In genomic region chr8:120285878-120286277, GRCm38 (mm10) we compare ENCODE assay signal across 15 mouse cellular contexts. TPM values are rescaled to one million over a fixed set of nuclear protein-coding genes. Genes with fewer than 3 reads are reported as not detected.
A peak's percentile ranks its signal among the peaks of the same experiment; 100 is the strongest.
DNase-seq lines count a peak whose midpoint lies in the region; ATAC-seq and TF ChIP-seq lines count a peak whose summit lies in the region.
"Had no signal": no experiment of that assay in that cellular context is flagged by ENCODE, and none has a peak within 500 bp of the region (broad histone marks: within the 10 kb centered on the region; RNA-seq: fewer than 3 reads in every experiment).

No protein-coding gene starts in this region.

- WGBS in forebrain, embryonic 15.5 days, result 57% methylated on average over 9 of the region's 9 CpGs
- WGBS in forebrain, embryonic 14.5 days, result 62% methylated on average over 9 of the region's 9 CpGs
- 56% methylated on average over 9 of the region's 9 CpGs for WGBS in lung, embryonic 15.5 days
- 73% methylated on average over 9 of the region's 9 CpGs for WGBS in lung, adult 2 months
- WGBS in embryonic facial prominence, embryonic 12.5 days, result 63% methylated on average over 9 of the region's 9 CpGs
- WGBS in olfactory bulb, adult 2 months, result 66% methylated on average over 9 of the region's 9 CpGs

- H3K27me3 ChIP-seq in forebrain, embryonic 15.5 days, result no peaks in the 10 kb centered on the region
- H3K27me3 ChIP-seq in forebrain, embryonic 14.5 days (replicated peaks; ENCODE audit: control insufficient read depth, insufficient read depth, low read length), result no peaks in the 10 kb centered on the region
- no peaks in the 10 kb centered on the region for H3K27me3 ChIP-seq in lung, embryonic 15.5 days
- H3K27me3 ChIP-seq in embryonic facial prominence, embryonic 12.5 days, result 0 out of 2 replicates have a peak, but pooled peaks cover under 1% of the 10 kb centered on the region

- no peak for TF ChIP-seq POLR2A in lung, adult 2 months (IDR thresholded peaks at IDR 0.05; ENCODE audit: borderline replicate concordance, extremely low read depth, low read depth, low read length)
- no peak for TF ChIP-seq POLR2A in olfactory bulb, adult 2 months (IDR thresholded peaks at IDR 0.05; ENCODE audit: insufficient read depth, low read depth, low read length)

- no peak for ATAC-seq in forebrain, embryonic 15.5 days (replicated peaks)
- ATAC-seq in forebrain, embryonic 14.5 days, result no peak
- ATAC-seq in lung, embryonic 15.5 days (ENCODE audit: borderline replicate concordance, extremely low read depth, low FRiP score, low TSS enrichment), result no peak
- no peak for ATAC-seq in embryonic facial prominence, embryonic 12.5 days (ENCODE audit: insufficient number of reproducible peaks, insufficient read depth, low FRiP score, low TSS enrichment)

- DNase-seq in forebrain, embryonic 14.5 days (ENCODE audit: low spot score), result no peak
- DNase-seq in lung, adult 2 months, result no peak
- no peak for DNase-seq in layer of hippocampus, postnatal 25 days (ENCODE audit: extremely low spot score in 1 of 2, low spot score in 1 of 2)
- DNase-seq in embryo, embryonic 10 days (ENCODE audit: low spot score), result no peak
- DNase-seq: adrenal gland, postnatal 10 days; heart, adult 18-20 months; heart, postnatal 4 days; kidney, adult 2 months; left cerebral cortex, postnatal 4 days; lung, adult 18-20 months; right cerebral cortex, postnatal 25 days had no signal

- H3K4me2 ChIP-seq in forebrain, embryonic 15.5 days (replicated peaks), result no peak overlapping the region
- H3K4me2 ChIP-seq in forebrain, embryonic 14.5 days (ENCODE audit: low read length), result no peak overlapping the region
- no peak overlapping the region for H3K4me2 ChIP-seq in lung, embryonic 15.5 days
- H3K4me2 ChIP-seq in embryonic facial prominence, embryonic 12.5 days (replicated peaks), result no peak overlapping the region

- H3K27ac ChIP-seq in forebrain, embryonic 15.5 days (replicated peaks), result peak overlapping the region; percentile 31; the same call in 1 of the 2 replicates
- H3K27ac ChIP-seq in forebrain, embryonic 14.5 days (ENCODE audit: low read depth, low read length), result no peak overlapping the region
- peak overlapping the region; percentile 73 for H3K27ac ChIP-seq in lung, embryonic 15.5 days
- H3K27ac ChIP-seq in embryonic facial prominence, embryonic 12.5 days, result peak overlapping the region; percentile 83; the same call in 1 of the 2 replicates
- peak overlapping the region; percentile 93 for H3K27ac ChIP-seq in olfactory bulb, adult 2 months (ENCODE audit: insufficient read depth, low read depth, low read length)

- no peaks in the 10 kb centered on the region for H3K9me3 ChIP-seq in forebrain, embryonic 15.5 days
- H3K9me3 ChIP-seq in forebrain, embryonic 14.5 days (replicated peaks; ENCODE audit: control insufficient read depth, low read length), result no peaks in the 10 kb centered on the region
- no peaks in the 10 kb centered on the region for H3K9me3 ChIP-seq in lung, embryonic 15.5 days
- no peaks in the 10 kb centered on the region for H3K9me3 ChIP-seq in embryonic facial prominence, embryonic 12.5 days

- no peak overlapping the region for H3K4me3 ChIP-seq in forebrain, embryonic 15.5 days
- H3K4me3 ChIP-seq in forebrain, embryonic 14.5 days (ENCODE audit: low read depth, low read length), result no peak overlapping the region
- H3K4me3 ChIP-seq in lung, embryonic 15.5 days, result no peak overlapping the region
- H3K4me3 ChIP-seq in lung, adult 2 months (replicated peaks; ENCODE audit: extremely low read depth, low read depth, low read length), result no peak overlapping the region
- no peak overlapping the region for H3K4me3 ChIP-seq in embryonic facial prominence, embryonic 12.5 days
- H3K4me3 ChIP-seq in olfactory bulb, adult 2 months (ENCODE audit: insufficient read depth, low read depth, low read length), result no peak overlapping the region

- TF ChIP-seq CTCF in lung, adult 2 months (IDR thresholded peaks at IDR 0.05; ENCODE audit: insufficient read depth, low read length), result no peak
- no peak for TF ChIP-seq CTCF in olfactory bulb, adult 2 months (IDR thresholded peaks at IDR 0.05; ENCODE audit: insufficient read depth, low read depth, low read length)

- H3K9ac ChIP-seq in forebrain, embryonic 15.5 days (replicated peaks), result no peak overlapping the region
- no peak overlapping the region for H3K9ac ChIP-seq in forebrain, embryonic 14.5 days (ENCODE audit: low read length)
- H3K9ac ChIP-seq in lung, embryonic 15.5 days, result no peak overlapping the region
- 0 out of 2 replicates have a peak overlapping the region, but pooled peaks have one; percentile 10 for H3K9ac ChIP-seq in embryonic facial prominence, embryonic 12.5 days

- peaks cover 75% of the 10 kb centered on the region for H3K4me1 ChIP-seq in forebrain, embryonic 15.5 days
- H3K4me1 ChIP-seq in forebrain, embryonic 14.5 days (ENCODE audit: control insufficient read depth, insufficient read depth, low read length), result peaks cover 48% of the 10 kb centered on the region
- peaks cover 82% of the 10 kb centered on the region for H3K4me1 ChIP-seq in lung, embryonic 15.5 days
- peaks cover 6% of the 10 kb centered on the region; the same call in 1 of the 2 replicates for H3K4me1 ChIP-seq in lung, adult 2 months (ENCODE audit: control insufficient read depth, insufficient read depth, low read length)
- H3K4me1 ChIP-seq in embryonic facial prominence, embryonic 12.5 days, result peaks cover 88% of the 10 kb centered on the region
- peaks cover 81% of the 10 kb centered on the region for H3K4me1 ChIP-seq in olfactory bulb, adult 2 months (ENCODE audit: control insufficient read depth, insufficient read depth, low read length)

- no peaks in the 10 kb centered on the region for H3K36me3 ChIP-seq in forebrain, embryonic 15.5 days
- no peaks in the 10 kb centered on the region for H3K36me3 ChIP-seq in forebrain, embryonic 14.5 days (ENCODE audit: control insufficient read depth, insufficient read depth, low read length)
- no peaks in the 10 kb centered on the region for H3K36me3 ChIP-seq in lung, embryonic 15.5 days
- no peaks in the 10 kb centered on the region for H3K36me3 ChIP-seq in embryonic facial prominence, embryonic 12.5 days

RNA-seq across cellular contexts. Expression of gene Gse1, which starts 57.6 kb away (rescaled TPM):
- 31.3 and 32.7 TPM in 2 replicates for polyA plus RNA-seq in forebrain, embryonic 15.5 days (2015; fragmentation: Nextera tagmentation; extraction: Ambion mirVana)
- 22.6 and 33.6 TPM in 2 replicates for polyA plus RNA-seq in forebrain, embryonic 14.5 days (2014; fragmentation: Nextera tagmentation; extraction: Ambion mirVana)
- polyA plus RNA-seq in lung, embryonic 15.5 days (2015; fragmentation: Nextera tagmentation; extraction: Ambion mirVana), result 9.6 and 12.6 TPM in 2 replicates
- polyA plus RNA-seq in lung, adult 2 months (2012; rRNA removed), result 35.6 and 39.6 TPM in 2 replicates
- 10.6 and 12.3 TPM in 2 replicates for polyA plus RNA-seq in embryonic facial prominence, embryonic 12.5 days (2016; fragmentation: Nextera tagmentation; extraction: Ambion mirVana)
- 42.5 and 91.1 TPM in 2 replicates for polyA plus RNA-seq in olfactory bulb, adult 2 months (2012; ENCODE audit: insufficient read depth, insufficient read length, low replicate concordance, missing spikeins)
- total RNA-seq in layer of hippocampus, postnatal 25 days (2021), result 100 to 1,000 TPM; 121 to 145 TPM
